Mouse (Mus musculus) adrenal gland, postnatal 4 days (tissue): Measurements from ENCODE around the gene Utp4. TPM values are rescaled to one million over a fixed set of nuclear protein-coding genes. Genes with fewer than 3 reads are reported as not detected.
"Not testable (repeated sequence)": the region's sequence is repeated elsewhere in the genome, so short reads cannot be mapped to it uniquely, and the experiment has no call there.

Experiments used
- DNase-seq, 2 experiments: peaks; one replicate each; pipeline ENCODE4 v3.0.0; 2021 to 2022; ENCODE audit warnings: low spot score in 2 of 2, mixed read lengths in 2 of 2
- total RNA-seq, 2 experiments: library from RNA; stranded (reverse); gene quantifications; 2 replicates each; pipeline ENCODE4 v1.2.3; 2021

The Utp4 gene
- total RNA-seq, 2 experiments from 2014 or later: 45.1 to 47.0 TPM

GRCm38 (mm10) chr8:106899473-106899872 lies 6.0 kb downstream of the Utp4 start:
- no peak for DNase-seq

GRCm38 (mm10) chr8:106905727-106906480 lies 12.5 kb downstream of the Utp4 start:
- DNase-seq: peak in 1 of 2 experiments; percentile 52

GRCm38 (mm10) chr8:106906635-106907034 lies 13.2 kb downstream of the Utp4 start:
- DNase-seq: no peak

DNA sequence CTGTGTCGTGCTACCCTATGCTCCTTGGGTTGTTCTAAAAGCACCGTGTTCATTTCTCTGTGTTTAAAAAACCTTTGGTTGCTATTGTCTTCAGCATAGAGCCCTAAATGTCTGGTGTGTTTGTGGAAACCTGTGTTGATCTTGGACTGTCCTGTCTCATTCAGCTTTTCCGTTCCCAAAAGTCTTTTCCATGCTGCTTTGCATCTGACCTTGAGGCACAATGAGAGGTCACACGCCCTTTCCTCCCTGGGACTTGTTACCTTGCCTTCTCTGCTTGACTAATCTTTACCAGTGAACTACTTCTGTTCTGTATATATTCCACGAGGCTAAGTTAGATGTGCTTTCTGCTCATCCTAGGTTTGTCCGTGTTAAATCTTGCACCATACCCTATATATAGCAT lies 14.0 kb downstream of the Utp4 start:
- DNase-seq: no peak

DNA sequence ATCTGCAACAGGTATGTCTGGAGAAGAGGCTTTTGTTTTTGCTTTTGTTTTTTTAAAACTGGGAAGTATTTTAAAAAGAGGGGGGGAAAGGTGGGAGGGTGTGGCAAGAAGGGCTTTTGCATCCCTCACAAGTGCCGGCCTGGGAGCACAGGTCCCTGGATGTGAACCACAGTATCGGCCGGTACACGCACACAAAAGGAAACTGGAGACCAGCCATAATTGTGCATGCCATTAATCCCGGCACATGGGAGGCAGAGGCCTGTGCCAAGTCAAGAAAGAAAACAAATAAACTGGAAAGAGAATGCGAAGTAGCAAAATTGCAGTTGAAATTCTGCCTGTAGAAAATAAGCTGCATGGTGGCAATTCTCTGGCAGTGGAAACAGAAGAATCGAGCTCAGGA lies 14.9 kb downstream of the Utp4 start:
- no peak for DNase-seq

DNA sequence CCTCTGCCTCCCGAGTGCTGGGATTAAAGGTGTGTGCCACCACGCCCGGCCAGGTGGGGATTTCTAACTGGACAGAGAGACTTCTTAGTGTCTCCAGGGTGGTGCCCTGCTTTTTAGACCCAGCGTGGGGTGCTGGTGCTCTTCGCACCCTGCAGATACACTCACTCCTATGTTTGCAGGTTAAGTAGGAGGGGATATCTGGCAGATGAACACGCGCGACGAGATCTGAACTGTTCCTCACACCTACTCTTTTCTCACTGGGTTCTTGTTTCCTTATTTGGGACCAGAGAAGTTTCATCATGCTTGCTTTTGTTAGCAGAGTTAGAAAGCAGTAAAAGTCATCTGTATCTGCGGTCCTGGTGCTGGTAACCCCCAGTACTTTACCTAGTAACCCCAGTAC lies 20.2 kb downstream of the Utp4 start:
- no peak for DNase-seq

DNA sequence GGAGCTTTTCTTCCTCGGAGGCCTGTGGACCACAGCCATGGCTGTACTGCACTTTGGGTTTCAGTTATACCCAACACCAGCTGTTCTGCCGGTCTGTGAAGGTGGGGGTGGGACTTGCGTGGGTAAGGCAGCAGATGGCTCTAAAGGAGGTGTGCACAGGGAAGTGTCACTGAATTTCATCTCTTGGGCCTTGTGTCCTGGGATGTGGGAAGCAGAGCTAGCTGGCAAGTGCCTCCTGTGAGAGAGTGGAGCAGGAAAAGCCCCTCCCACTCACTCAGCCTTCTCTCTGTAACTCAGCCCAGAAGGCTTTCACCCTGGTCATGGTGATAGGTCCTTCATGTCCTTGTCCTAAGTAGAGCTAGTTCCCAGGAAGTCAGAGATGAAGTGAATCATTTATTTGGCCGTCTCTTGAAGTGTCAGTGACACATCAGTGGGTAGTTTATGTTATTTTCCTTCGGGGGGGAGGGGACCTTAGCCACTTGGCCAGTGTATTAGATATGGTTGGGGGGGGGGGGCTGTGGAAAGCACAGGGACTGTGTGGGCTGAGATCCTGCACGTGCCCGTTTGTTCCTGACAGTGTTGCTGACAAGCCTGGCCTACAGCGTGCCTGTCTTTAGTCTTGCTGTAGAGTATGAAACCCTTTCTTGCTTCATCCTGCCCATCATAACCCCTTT lies 26.4 kb downstream of the Utp4 start:
- no peak for DNase-seq

DNA sequence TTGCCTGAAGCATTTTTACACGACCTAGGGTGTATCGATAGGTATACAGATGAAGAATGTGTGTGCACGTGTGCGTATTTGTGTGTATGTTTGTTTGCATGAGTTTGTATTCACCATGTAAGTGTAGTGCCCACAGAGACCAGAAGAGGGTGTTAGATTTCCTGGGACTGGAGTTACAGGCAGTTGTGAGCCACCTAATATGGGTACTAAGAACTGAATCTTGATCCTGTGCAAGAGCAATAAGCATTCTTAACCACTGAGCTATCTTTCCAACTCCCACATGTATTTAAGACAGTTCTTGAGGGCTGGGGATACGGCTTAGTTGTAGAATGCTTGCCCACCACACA lies 26.9 kb downstream of the Utp4 start:
- DNase-seq: no peak

GRCm38 (mm10) chr8:106924057-106924456 lies 30.6 kb downstream of the Utp4 start:
- DNase-seq: no peak

DNA sequence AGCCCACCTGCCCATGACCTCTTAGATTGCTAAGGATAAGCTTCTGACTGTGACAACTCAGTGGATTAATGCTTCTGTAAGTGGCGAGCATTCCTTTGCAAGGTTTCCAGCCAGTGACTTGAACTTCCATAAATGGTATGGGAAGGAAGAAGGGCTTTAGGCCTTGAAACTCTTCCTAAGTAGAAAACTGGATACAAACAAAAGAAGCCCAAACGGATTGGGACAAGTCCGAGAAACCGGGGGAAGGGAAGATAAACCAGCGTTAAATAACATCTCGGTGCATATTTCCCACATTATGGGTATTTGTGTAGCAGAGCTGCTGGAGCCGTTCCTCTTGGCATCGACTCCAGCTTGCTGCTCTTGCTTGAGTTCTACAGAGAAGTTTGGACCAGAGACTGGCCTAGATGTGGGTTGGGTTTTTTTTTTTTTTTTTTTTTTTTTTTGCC lies 31.5 kb downstream of the Utp4 start:
- DNase-seq: no peak

DNA sequence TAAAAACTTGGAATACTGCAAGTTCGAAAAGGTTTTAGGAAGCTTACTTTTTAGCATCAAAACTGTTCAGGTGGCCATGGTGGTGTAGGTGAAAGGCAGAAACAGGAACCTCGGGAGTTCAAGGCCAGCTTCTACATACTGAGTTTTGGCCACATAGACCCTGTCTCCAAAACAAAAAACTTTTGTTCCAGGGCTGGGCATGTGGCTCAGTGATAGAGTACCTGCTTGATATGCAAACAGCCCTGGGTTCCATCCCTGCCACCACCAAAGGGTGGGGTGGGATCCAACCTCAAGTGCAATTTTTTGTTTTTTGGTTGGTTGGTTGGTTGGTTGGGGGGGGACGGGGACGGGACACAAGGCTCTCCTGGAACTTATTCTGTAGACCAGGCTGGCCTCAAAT lies 32.0 kb downstream of the Utp4 start:
- no peak for DNase-seq

GRCm38 (mm10) chr8:106927247-106927646 lies 33.8 kb downstream of the Utp4 start:
- DNase-seq: no peak

DNA sequence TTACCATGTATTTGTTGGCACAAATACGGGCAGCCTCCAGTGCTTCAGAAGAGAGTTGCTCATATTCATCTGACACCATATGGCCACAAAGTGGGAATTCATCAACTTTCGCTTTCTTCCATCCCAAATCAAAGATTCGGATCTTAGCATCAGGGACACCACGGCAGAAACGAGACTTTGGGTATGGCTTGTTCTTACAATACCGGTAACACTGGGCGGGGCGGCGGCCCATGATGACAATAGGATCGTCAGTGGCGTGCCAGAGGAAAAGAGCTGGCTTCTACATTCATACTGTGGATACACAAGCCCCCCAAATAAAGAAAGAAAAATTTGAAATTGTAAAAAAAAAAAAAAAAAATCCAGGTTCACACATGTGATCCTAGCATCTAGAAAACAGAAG lies 34.7 kb downstream of the Utp4 start:
- DNase-seq: not testable (repeated sequence)

- peak in 1 of 2 experiments; percentile 35 for DNase-seq
Measured at GRCm38 (mm10) chr8:106929155-106929913, 35.9 kb downstream of the Utp4 start.

DNA sequence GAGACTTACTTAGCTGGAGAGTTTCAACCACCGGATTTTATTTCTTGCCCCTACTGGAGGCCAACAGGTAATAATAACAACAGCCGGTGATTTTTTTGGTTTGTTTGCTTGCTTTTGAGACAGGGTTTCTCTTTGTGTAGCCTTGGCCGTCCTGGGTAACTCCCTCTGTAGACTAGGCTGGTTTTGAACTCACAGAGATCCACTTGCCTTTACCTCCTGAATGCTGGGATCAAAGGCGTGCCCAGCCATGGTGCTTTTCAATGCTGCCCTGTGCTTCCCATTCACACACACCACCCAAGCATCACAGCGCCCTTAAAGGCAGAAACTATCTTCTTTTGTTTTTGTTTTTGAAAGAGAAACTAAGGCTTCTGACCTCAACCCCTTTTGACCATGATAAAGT lies 36.5 kb downstream of the Utp4 start:
- DNase-seq: no peak

DNA sequence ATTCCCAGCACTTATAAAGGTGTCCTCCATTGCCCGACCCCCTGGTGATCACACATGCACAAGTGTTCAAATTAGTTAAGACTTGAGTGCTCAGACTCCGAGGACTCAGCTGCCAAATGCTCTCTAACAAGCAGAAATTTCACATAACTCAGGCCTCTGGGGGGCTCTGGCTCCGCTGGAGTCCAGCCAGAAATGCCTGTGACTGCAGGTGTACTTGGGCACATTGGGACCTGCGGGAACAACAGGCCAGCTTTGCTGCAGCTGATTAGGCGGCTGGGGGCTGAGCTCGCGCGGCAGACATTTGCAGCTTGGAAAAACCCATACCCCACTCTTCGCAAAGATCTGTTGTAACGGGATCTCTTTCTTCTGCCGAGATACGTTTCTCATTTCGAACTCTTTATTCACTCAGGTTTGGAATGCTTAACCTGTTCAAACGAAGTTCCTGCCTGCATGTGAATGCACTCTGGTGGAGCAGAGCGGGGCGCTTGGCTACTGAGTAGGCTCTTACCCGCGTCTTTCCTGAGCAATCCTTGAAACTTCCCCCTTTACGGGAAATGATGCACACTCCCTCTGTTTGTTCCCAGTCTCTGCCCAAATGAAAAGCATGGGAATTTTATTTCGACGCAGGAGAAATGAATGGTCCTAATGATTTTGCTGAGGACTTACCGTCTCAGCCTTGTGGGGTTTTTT lies 39.1 kb downstream of the Utp4 start:
- no peak for DNase-seq

GRCm38 (mm10) chr8:106933506-106934143 lies 40.2 kb downstream of the Utp4 start:
- no peak for DNase-seq

DNA sequence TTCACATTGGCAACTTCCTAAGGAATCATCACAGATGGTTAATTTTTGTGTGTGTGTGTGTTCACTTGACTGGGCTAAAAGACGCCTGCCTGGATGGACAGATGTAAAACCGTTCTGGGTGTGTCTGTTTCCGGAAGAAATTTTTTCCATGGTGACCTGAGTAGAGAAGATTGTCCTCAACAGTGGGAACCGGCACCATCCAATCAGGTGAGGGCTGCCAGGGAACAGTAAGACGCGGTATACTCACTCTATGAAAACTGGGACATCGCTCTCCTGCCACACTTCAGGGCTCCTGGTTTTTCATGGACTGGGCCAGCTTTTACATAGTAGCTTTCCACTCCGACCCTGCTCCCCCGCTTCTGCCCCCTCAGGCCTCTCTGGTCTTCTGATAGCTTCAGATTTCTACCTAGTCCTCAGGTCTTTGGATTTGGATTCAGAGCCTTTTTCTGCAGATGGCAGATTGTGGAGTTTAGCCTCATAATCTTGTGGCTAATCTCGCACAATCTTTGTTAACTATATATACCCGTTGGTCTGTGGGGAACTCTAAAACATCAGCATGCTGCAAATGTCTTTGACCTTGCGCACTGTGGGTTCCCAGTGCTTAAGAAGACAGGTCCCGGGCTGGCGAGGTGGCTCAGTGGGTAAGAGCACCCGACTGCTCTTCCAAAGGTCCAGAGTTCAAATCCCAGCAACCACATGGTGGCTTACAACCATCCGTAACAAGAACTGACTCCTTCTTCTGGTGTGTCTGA lies 41.0 kb downstream of the Utp4 start:
- DNase-seq: no peak

- peak; percentile 91 to 96 for DNase-seq
Measured at GRCm38 (mm10) chr8:106935324-106935869, 42.0 kb downstream of the Utp4 start, which contains the start of gene Sntb2. TSS of gene Sntb2 (plus strand) at chr8:106935750.
